Mouse (Mus musculus): ENCODE data around the gene Tas2r119.

Gene Tas2r119

GRCm38 (mm10) chr15:32225394-32225793, 48.3 kb downstream of the Tas2r119 start:
- no peak for DNase-seq (ENCODE audit: low spot score)

GRCm38 (mm10) chr15:32226381-32226780, 49.3 kb downstream of the Tas2r119 start:
- DNase-seq (ENCODE audit: low spot score) = no peak

GRCm38 (mm10) chr15:32226888-32227395, 49.9 kb downstream of the Tas2r119 start:
- no peak for DNase-seq (ENCODE audit: low spot score)

All from MN1 (cell line).